Mouse (Mus musculus) retina, postnatal 7 days (tissue): ENCODE measurements around the gene Zfp612.

Experiments
- DNase-seq: peaks from one replicate; pipeline ENCODE4 v3.0.0-alpha.2; 2012; ENCODE audit warnings: low read depth, low spot score

Gene Zfp612

GRCm38 (mm10) chr8:110134236-110134635 lies 54.7 kb downstream of the Zfp612 start:
- DNase-seq = no peak

GRCm38 (mm10) chr8:110135515-110135914 lies 56.0 kb downstream of the Zfp612 start:
- no peak for DNase-seq

GRCm38 (mm10) chr8:110140156-110140555 lies 60.6 kb downstream of the Zfp612 start:
- DNase-seq = no peak

- DNase-seq = no peak
These were observed 61.2 kb downstream of the Zfp612 start for GRCm38 (mm10) chr8:110140770-110141169.
